Mouse (Mus musculus) CH12.LX (cell line): Measurements from ENCODE around the gene Mmp20. TPM values are rescaled to one million over a fixed set of nuclear protein-coding genes. Genes with fewer than 3 reads are reported as not detected.
A peak's percentile ranks its signal among the peaks of the same experiment; 100 is the strongest.

Experiments
- DNase-seq: peaks from one replicate; pipeline ENCODE4 v3.0.0-alpha.2; 2013; ENCODE audit errors: extremely low read depth
- H3K27ac ChIP-seq: 2 replicates; pipeline ENCODE4 v1.5.1; 2012; ENCODE audit warnings: low read depth, mild to moderate bottlenecking, control low read depth, moderate library complexity; ENCODE audit not compliant: insufficient read depth
- H3K27me3 ChIP-seq: replicated peaks from 2 replicates; pipeline ENCODE3; 2012; ENCODE audit warnings: inconsistent platforms
- H3K36me3 ChIP-seq, 2 experiments: replicated peaks in 1 of 2; 2 replicates each; pipeline versions ENCODE3 to v1.6.1; 2012; ENCODE audit warnings: inconsistent platforms in 1 of 2, low read length in 1 of 2, mild to moderate bottlenecking in 1 of 2, mixed read lengths in 1 of 2, moderate library complexity in 1 of 2; ENCODE audit not compliant: control insufficient read depth in 1 of 2, insufficient read depth in 1 of 2
- H3K4me1 ChIP-seq, 2 experiments: 2 replicates each; pipeline ENCODE4 v1.6.1; 2012; ENCODE audit warnings: inconsistent platforms in 1 of 2, moderate library complexity in 1 of 2; ENCODE audit not compliant: insufficient read depth in 2 of 2, control insufficient read depth in 1 of 2
- H3K4me2 ChIP-seq: 2 replicates; pipeline ENCODE4 v1.6.1; 2012; ENCODE audit warnings: low read depth, mild to moderate bottlenecking, control low read depth; ENCODE audit not compliant: poor library complexity, insufficient read depth, severe bottlenecking
- H3K4me3 ChIP-seq, 3 experiments: fragments of 150-350 bp in 1 of 3; sonication (generic) in 1 of 3; replicated peaks in 1 of 3; 2 replicates each; pipeline versions ENCODE3 to v1.5.1; 2011 to 2012; ENCODE audit warnings: low read depth in 2 of 3, low read length in 2 of 3, mild to moderate bottlenecking in 2 of 3, moderate library complexity in 2 of 3, control low read depth in 1 of 3, improper control_type of control experiment in 1 of 3, inconsistent platforms in 1 of 3, mixed read lengths in 1 of 3; ENCODE audit not compliant: poor library complexity in 1 of 3
- H3K79me2 ChIP-seq: replicated peaks from 2 replicates; pipeline ENCODE4 v1.6.1; 2012; ENCODE audit warnings: mild to moderate bottlenecking, moderate library complexity; ENCODE audit not compliant: control insufficient read depth, poor library complexity, insufficient read depth, severe bottlenecking; ENCODE audit errors: extremely low read depth
- H3K9ac ChIP-seq: 2 replicates; pipeline ENCODE4 v1.6.1; 2012; ENCODE audit warnings: low read depth, mild to moderate bottlenecking, control low read depth, moderate library complexity; ENCODE audit not compliant: insufficient read depth
- H3K9me3 ChIP-seq: replicated peaks from 2 replicates; pipeline ENCODE3; 2012; ENCODE audit warnings: low read length, inconsistent platforms, mixed read lengths
- BHLHE40 ChIP-seq: IDR thresholded peaks from 2 replicates; pipeline ENCODE4 v1.6.1; 2011; ENCODE audit warnings: mild to moderate bottlenecking, low read depth, low read length, improper control_type of control experiment
- CHD1 ChIP-seq: IDR thresholded peaks from 2 replicates; pipeline ENCODE4 v1.6.1; 2012; ENCODE audit warnings: low read depth, low read length, improper control_type of control experiment, inconsistent platforms
- CHD2 ChIP-seq: IDR thresholded peaks from 2 replicates; pipeline ENCODE4 v1.6.1; 2011; ENCODE audit warnings: low read length, improper control_type of control experiment
- CTCF ChIP-seq, 2 experiments: IDR thresholded peaks in 1 of 2; conservative IDR thresholded peaks in 1 of 2; 2 replicates each; pipeline ENCODE4 v1.5.1; 2011 to 2012; ENCODE audit warnings: low read depth in 2 of 2, low read length in 2 of 2, improper control_type of control experiment in 1 of 2, inconsistent platforms in 1 of 2, mild to moderate bottlenecking in 1 of 2, moderate library complexity in 1 of 2
- ELF1 ChIP-seq: IDR thresholded peaks from 2 replicates; pipeline ENCODE4 v1.6.1; 2014; ENCODE audit warnings: low read depth, mild to moderate bottlenecking, inconsistent platforms, low read length, improper control_type of control experiment
- EP300 ChIP-seq: IDR thresholded peaks from 2 replicates; pipeline ENCODE4 v1.6.1; 2011; ENCODE audit warnings: low read length, improper control_type of control experiment
- ETS1 ChIP-seq: conservative IDR thresholded peaks from 2 replicates; pipeline ENCODE4 v1.6.1; 2012; ENCODE audit warnings: low read depth, mild to moderate bottlenecking, inconsistent platforms, low read length, improper control_type of control experiment, moderate library complexity
- HCFC1 ChIP-seq: IDR thresholded peaks from 2 replicates; pipeline ENCODE4 v1.6.1; 2012; ENCODE audit warnings: low read depth, mild to moderate bottlenecking, inconsistent platforms, low read length, improper control_type of control experiment
- IRF4 ChIP-seq: IDR thresholded peaks from 2 replicates; pipeline ENCODE4 v1.6.1; 2014; ENCODE audit warnings: low read depth, mild to moderate bottlenecking, inconsistent platforms, low read length, improper control_type of control experiment
- JUN ChIP-seq: IDR thresholded peaks from 2 replicates; pipeline ENCODE4 v1.6.1; 2011; ENCODE audit warnings: low read depth, mild to moderate bottlenecking, low read length, improper control_type of control experiment, moderate library complexity; ENCODE audit not compliant: insufficient read depth
- MAFK ChIP-seq: IDR thresholded peaks from 2 replicates; pipeline ENCODE4 v1.6.1; 2011; ENCODE audit warnings: low read length, improper control_type of control experiment; ENCODE audit not compliant: insufficient replicate concordance
- MAX ChIP-seq: IDR thresholded peaks from 2 replicates; pipeline ENCODE4 v1.6.1; 2011; ENCODE audit warnings: low read length, improper control_type of control experiment
- MAZ ChIP-seq: IDR thresholded peaks from 2 replicates; pipeline ENCODE4 v1.6.1; 2012; ENCODE audit warnings: low read depth, mild to moderate bottlenecking, inconsistent platforms, low read length, improper control_type of control experiment, moderate library complexity
- MEF2A ChIP-seq: IDR thresholded peaks from 2 replicates; pipeline ENCODE4 v1.6.1; 2014; ENCODE audit warnings: low read depth, mild to moderate bottlenecking, inconsistent platforms, low read length, improper control_type of control experiment, borderline replicate concordance
- MXI1 ChIP-seq: IDR thresholded peaks from 2 replicates; pipeline ENCODE4 v1.6.1; 2011; ENCODE audit warnings: mild to moderate bottlenecking, low read depth, low read length, improper control_type of control experiment
- MYC ChIP-seq: IDR thresholded peaks from 2 replicates; pipeline ENCODE4 v1.6.1; 2011; ENCODE audit warnings: low read depth, mild to moderate bottlenecking, improper control_type of control experiment, low read length
- NELFE ChIP-seq: IDR thresholded peaks from 2 replicates; pipeline ENCODE4 v1.6.1; 2011; ENCODE audit warnings: low read depth, low read length, improper control_type of control experiment
- NRF1 ChIP-seq: IDR thresholded peaks from 2 replicates; pipeline ENCODE4 v1.6.1; 2014; ENCODE audit warnings: low read depth, mild to moderate bottlenecking, inconsistent platforms, low read length, improper control_type of control experiment, moderate library complexity
- PAX5 ChIP-seq: IDR thresholded peaks from 2 replicates; pipeline ENCODE4 v1.6.1; 2012; ENCODE audit warnings: low read length, inconsistent platforms, mixed read lengths
- RAD21 ChIP-seq: IDR thresholded peaks from 2 replicates; pipeline ENCODE4 v1.6.1; 2011; ENCODE audit warnings: low read depth, mild to moderate bottlenecking, low read length, improper control_type of control experiment, moderate library complexity
- RCOR1 ChIP-seq: conservative IDR thresholded peaks from 2 replicates; pipeline ENCODE4 v1.6.1; 2012; ENCODE audit warnings: low read depth, mild to moderate bottlenecking, inconsistent platforms, low read length, improper control_type of control experiment
- TCF12 ChIP-seq: IDR thresholded peaks from 2 replicates; pipeline ENCODE4 v1.6.1; 2014; ENCODE audit warnings: low read depth, mild to moderate bottlenecking, inconsistent platforms, low read length, improper control_type of control experiment
- USF2 ChIP-seq: conservative IDR thresholded peaks from 2 replicates; pipeline ENCODE4 v1.6.1; 2011; ENCODE audit warnings: low read depth, low read length, improper control_type of control experiment
- ZC3H11A ChIP-seq: IDR thresholded peaks from 2 replicates; pipeline ENCODE4 v1.6.1; 2012; ENCODE audit warnings: low read depth, mild to moderate bottlenecking, inconsistent platforms, low read length, improper control_type of control experiment
- ZMIZ1 ChIP-seq: IDR thresholded peaks from 2 replicates; pipeline ENCODE4 v1.6.1; 2012; ENCODE audit warnings: low read depth, mild to moderate bottlenecking, inconsistent platforms, low read length, improper control_type of control experiment
- ZNF384 ChIP-seq: IDR thresholded peaks from 2 replicates; pipeline ENCODE4 v1.6.1; 2012; ENCODE audit warnings: low read depth, low read length, improper control_type of control experiment, inconsistent platforms
- dilution Hi-C: fragments of 300-500 bp; cut with MboI; formaldehyde crosslinking; loops from 2 replicates; pipeline ENCODE4 v1.14.3; 2020; ENCODE audit warnings: low sequenced_read_pairs; ENCODE audit not compliant: extremely low pct_unique_long_range_greater_than_20kb, extremely low pct_ligation_motif_present
- in situ Hi-C: fragments of 300-500 bp; cut with MboI; formaldehyde crosslinking; loops from 3 replicates; pipeline ENCODE4 v1.14.3; 2019; ENCODE audit warnings: low sequenced_read_pairs, low pct_ligation_motif_present, low pct_unique_long_range_greater_than_20kb, mixed read lengths
- polyA plus RNA-seq: library from polyadenylated mRNA; unstranded; fragments of >175 nt; gene quantifications from 2 replicates; pipeline ENCODE4 v1.2.1, GENCODE M21; 2012; ENCODE audit warnings: low read depth; ENCODE audit not compliant: insufficient read length
- total RNA-seq, 2 experiments: library from RNA; depleted of rRNA; stranded (reverse); fragments of 300-350 nt in 1 of 2; fragments of >200 nt in 1 of 2; gene quantifications; 2 replicates each; pipeline ENCODE4 v1.2.3; 2012 to 2014

Gene Mmp20
- total and polyA plus RNA-seq, 3 experiments, result 0.04 to 0.11 TPM; not detected in 1

DNA sequence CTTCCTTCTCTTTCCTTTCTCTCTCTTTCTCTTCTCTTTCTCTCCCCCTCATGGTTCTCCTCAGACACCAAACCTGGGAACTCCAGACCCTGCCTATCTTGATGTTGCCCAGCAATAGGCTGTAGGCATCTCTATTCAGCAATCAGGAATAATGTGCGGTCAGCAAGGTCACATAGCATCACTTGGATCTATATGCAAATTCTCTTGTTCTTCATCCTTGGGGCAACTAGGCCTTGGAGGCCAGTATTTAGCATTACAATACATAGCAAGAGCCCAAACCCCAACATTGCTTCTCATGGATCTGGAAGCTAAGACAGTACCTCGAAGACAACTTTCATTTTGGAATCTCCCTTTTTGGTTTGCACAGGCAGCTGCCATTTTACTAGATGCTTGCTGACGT is 19.9 kb downstream of the Mmp20 start:
- TF ChIP-seq USF2 (no peak), MEF2A (no peak), EP300 (no peak), NRF1 (no peak), CHD2 (no peak), MXI1 (no peak), PAX5 (no peak), RAD21 (no peak), MYC (no peak), CHD1 (no peak), JUN (no peak), MAZ (no peak), ETS1 (no peak)
- in situ Hi-C loops, result no loop called here
- no peak overlapping the region for H3K4me3 ChIP-seq
- H3K4me2 ChIP-seq, result no peak overlapping the region
- H3K4me1 ChIP-seq, result peaks cover 9 to 11% of the 10 kb centered on the region in 2 experiments; a peak in 3 of 4 replicates
- no peaks in the 10 kb centered on the region for H3K79me2 ChIP-seq
- H3K9me3 ChIP-seq, result no peaks in the 10 kb centered on the region
- dilution Hi-C loops, result no loop called here
- H3K9ac ChIP-seq, result no peak overlapping the region
- DNase-seq, result no peak
- no peaks in the 10 kb centered on the region for H3K27me3 ChIP-seq
- no peaks in the 10 kb centered on the region for H3K36me3 ChIP-seq
- H3K27ac ChIP-seq, result no peak overlapping the region

DNA sequence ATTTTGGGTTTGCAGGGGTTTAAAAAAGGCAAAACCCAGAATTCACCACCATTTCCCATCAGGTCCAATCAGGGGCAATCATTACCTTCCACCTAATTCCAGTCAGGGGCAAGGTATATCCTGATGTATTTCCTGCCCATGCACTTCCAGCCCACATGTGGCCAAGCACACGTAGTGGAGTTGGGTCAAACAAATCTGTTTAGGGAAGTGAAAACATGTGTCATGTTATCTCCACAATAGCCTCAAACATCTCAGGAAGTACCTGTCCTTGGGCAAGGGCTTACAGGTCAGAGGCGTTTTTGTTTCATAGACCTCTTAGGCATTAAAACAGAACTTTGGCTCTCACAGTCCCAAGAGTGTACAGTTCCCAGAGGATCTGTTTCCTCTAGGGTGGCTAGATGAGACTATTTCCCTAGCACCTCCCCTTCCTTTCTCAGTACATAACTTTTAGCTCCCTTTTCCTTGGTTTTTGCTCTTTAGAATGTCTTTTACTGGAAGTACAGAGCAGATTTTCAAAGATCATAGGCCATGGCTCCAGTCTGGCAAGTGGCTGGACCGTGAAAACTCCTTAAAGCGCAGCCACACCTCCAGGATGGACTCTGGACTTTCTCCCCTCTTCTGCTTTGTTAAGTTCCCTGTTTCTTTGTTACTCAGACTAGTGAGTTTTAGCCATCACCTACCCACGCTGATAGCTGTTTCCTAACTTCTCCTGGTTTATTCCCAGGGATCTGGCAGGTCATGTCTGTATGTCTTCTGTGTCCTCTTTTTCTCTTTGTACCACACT is 22.6 kb downstream of the Mmp20 start:
- no peaks in the 10 kb centered on the region for H3K36me3 ChIP-seq
- peaks cover 9 to 11% of the 10 kb centered on the region in 2 experiments; a peak in 3 of 4 replicates for H3K4me1 ChIP-seq
- no peak overlapping the region for H3K27ac ChIP-seq
- H3K79me2 ChIP-seq, result no peaks in the 10 kb centered on the region
- no peaks in the 10 kb centered on the region for H3K9me3 ChIP-seq
- H3K9ac ChIP-seq, result no peak overlapping the region
- peak; percentile 36 for DNase-seq
- no peaks in the 10 kb centered on the region for H3K27me3 ChIP-seq
- H3K4me2 ChIP-seq, result no peak overlapping the region
- H3K4me3 ChIP-seq, result no peak overlapping the region
- dilution Hi-C loops (no loop called here), in situ Hi-C loops (no loop called here)
- peak; percentile 48; the same call in 1 of the 2 replicates for TF ChIP-seq EP300
- TF ChIP-seq CHD1, result no peak
- no peak for TF ChIP-seq ZMIZ1
- TF ChIP-seq TCF12, result no peak
- no peak for TF ChIP-seq CHD2
- TF ChIP-seq MAFK, result no peak
- TF ChIP-seq MAZ, result no peak
- TF ChIP-seq MYC, result 0 out of 2 replicates have a peak, but pooled peaks have one; percentile 27
- TF ChIP-seq JUN, result no peak
- TF ChIP-seq BHLHE40, result no peak
- TF ChIP-seq PAX5, result no peak
- no peak for TF ChIP-seq RAD21
- TF ChIP-seq ELF1, result no peak
- no peak for TF ChIP-seq HCFC1
- TF ChIP-seq MAX, result no peak
- no peak for TF ChIP-seq MXI1
- TF ChIP-seq CTCF (conservative IDR thresholded peaks at IDR 0.05 in 1 of 2, IDR thresholded peaks at IDR 0.05 in 1 of 2; ENCODE audit: low read depth in 2 of 2, low read length in 2 of 2), result no peak
- no peak for TF ChIP-seq ZNF384
- TF ChIP-seq ZC3H11A, result no peak
- TF ChIP-seq NELFE, result no peak
- peak; percentile 32; the same call in 1 of the 2 replicates for TF ChIP-seq IRF4
- TF ChIP-seq RCOR1, result no peak
